Mouse (Mus musculus): Measurements from ENCODE around the gene Cdkn1b. TPM values are rescaled to one million over a fixed set of nuclear protein-coding genes. Genes with fewer than 3 reads are reported as not detected.

The Cdkn1b gene
- total and polyA plus RNA-seq, 2 experiments from 2014 or later: 26.3 to 44.7 TPM

- H3K4me2 ChIP-seq (ENCODE audit: low read depth, low read length): no peak overlapping the region
- H3K4me3 ChIP-seq (ENCODE audit: low read length): no peak overlapping the region
- no peak for TF ChIP-seq CTCF (IDR thresholded peaks at IDR 0.05; ENCODE audit: low read depth)
- no peaks in the 10 kb centered on the region for H3K36me3 ChIP-seq (ENCODE audit: insufficient read depth, low read length)
- H3K9ac ChIP-seq (replicated peaks; ENCODE audit: low read length): no peak overlapping the region
- 95% methylated on average over 3 of the region's 3 CpGs for WGBS
- DNase-seq (ENCODE audit: low spot score) (no peak), ATAC-seq (no peak)
- no peaks in the 10 kb centered on the region for H3K9me3 ChIP-seq (ENCODE audit: low read length)
- no peaks in the 10 kb centered on the region for H3K27me3 ChIP-seq (ENCODE audit: insufficient read depth, low read length)
- no peak overlapping the region for H3K27ac ChIP-seq
- H3K4me1 ChIP-seq (ENCODE audit: insufficient read depth, low read length): no peaks in the 10 kb centered on the region
Measured at GRCm38 (mm10) chr6:134949241-134949640, 29.0 kb downstream of the Cdkn1b start.

- Histone ChIP-seq H3K4me3 (ENCODE audit: low read length) (no peak overlapping the region), H3K27ac (no peak overlapping the region), H3K4me1 (ENCODE audit: insufficient read depth, low read length) (no peaks in the 10 kb centered on the region), H3K9me3 (ENCODE audit: low read length) (no peaks in the 10 kb centered on the region), H3K27me3 (ENCODE audit: insufficient read depth, low read length) (no peaks in the 10 kb centered on the region), H3K9ac (replicated peaks; ENCODE audit: low read length) (no peak overlapping the region), H3K36me3 (ENCODE audit: insufficient read depth, low read length) (no peaks in the 10 kb centered on the region), H3K4me2 (ENCODE audit: low read depth, low read length) (no peak overlapping the region)
- 90% methylated on average over 5 of the region's 5 CpGs for WGBS
- DNase-seq (ENCODE audit: low spot score) (no peak), ATAC-seq (no peak)
- TF ChIP-seq CTCF (IDR thresholded peaks at IDR 0.05; ENCODE audit: low read depth): no peak
Measured at GRCm38 (mm10) chr6:134951364-134951763, 31.2 kb downstream of the Cdkn1b start.

- H3K36me3 ChIP-seq (ENCODE audit: insufficient read depth, low read length): no peaks in the 10 kb centered on the region
- H3K27ac ChIP-seq: no peak overlapping the region; the same call in 1 of the 2 replicates
- TF ChIP-seq CTCF (IDR thresholded peaks at IDR 0.05; ENCODE audit: low read depth): no peak
- 36% methylated on average over 11 of the region's 11 CpGs for WGBS
- ATAC-seq (no peak), DNase-seq (ENCODE audit: low spot score) (peak; percentile 21)
- H3K4me2 ChIP-seq (ENCODE audit: low read depth, low read length): no peak overlapping the region
- H3K9ac ChIP-seq (replicated peaks; ENCODE audit: low read length): no peak overlapping the region
- H3K27me3 ChIP-seq (ENCODE audit: insufficient read depth, low read length): no peaks in the 10 kb centered on the region
- H3K4me3 ChIP-seq (ENCODE audit: low read length): no peak overlapping the region
- no peaks in the 10 kb centered on the region for H3K9me3 ChIP-seq (ENCODE audit: low read length)
- no peaks in the 10 kb centered on the region for H3K4me1 ChIP-seq (ENCODE audit: insufficient read depth, low read length)
Measured at GRCm38 (mm10) chr6:134953976-134954375, 33.8 kb downstream of the Cdkn1b start.

GRCm38 (mm10) chr6:134956388-134956787 is 36.2 kb downstream of the Cdkn1b start:
- H3K27me3 ChIP-seq (ENCODE audit: insufficient read depth, low read length): no peaks in the 10 kb centered on the region
- peak; percentile 27; the same call in 1 of the 2 replicates for TF ChIP-seq CTCF (IDR thresholded peaks at IDR 0.05; ENCODE audit: low read depth)
- no peak for ATAC-seq
- H3K4me3 ChIP-seq (ENCODE audit: low read length): no peak overlapping the region
- DNase-seq (ENCODE audit: low spot score): no peak
- no peaks in the 10 kb centered on the region for H3K4me1 ChIP-seq (ENCODE audit: insufficient read depth, low read length)
- no peak overlapping the region for H3K9ac ChIP-seq (replicated peaks; ENCODE audit: low read length)
- WGBS: 91% methylated on average over 4 of the region's 4 CpGs
- no peaks in the 10 kb centered on the region for H3K36me3 ChIP-seq (ENCODE audit: insufficient read depth, low read length)
- no peak overlapping the region for H3K27ac ChIP-seq
- H3K4me2 ChIP-seq (ENCODE audit: low read depth, low read length): no peak overlapping the region
- no peaks in the 10 kb centered on the region for H3K9me3 ChIP-seq (ENCODE audit: low read length)

- Histone ChIP-seq H3K9ac (replicated peaks; ENCODE audit: low read length) (no peak overlapping the region), H3K27me3 (ENCODE audit: insufficient read depth, low read length) (no peaks in the 10 kb centered on the region), H3K4me1 (ENCODE audit: insufficient read depth, low read length) (no peaks in the 10 kb centered on the region), H3K9me3 (ENCODE audit: low read length) (no peaks in the 10 kb centered on the region), H3K27ac (no peak overlapping the region), H3K36me3 (ENCODE audit: insufficient read depth, low read length) (no peaks in the 10 kb centered on the region), H3K4me3 (ENCODE audit: low read length) (no peak overlapping the region), H3K4me2 (ENCODE audit: low read depth, low read length) (no peak overlapping the region)
- WGBS: 56% methylated on average over 5 of the region's 5 CpGs
- ATAC-seq: no peak
- no peak for DNase-seq (ENCODE audit: low spot score)
- TF ChIP-seq CTCF (IDR thresholded peaks at IDR 0.05; ENCODE audit: low read depth): no peak
Measured at GRCm38 (mm10) chr6:134961286-134961685, 41.1 kb downstream of the Cdkn1b start.

- DNase-seq (ENCODE audit: low spot score) (no peak), ATAC-seq (no peak)
- H3K9me3 ChIP-seq (ENCODE audit: low read length): no peaks in the 10 kb centered on the region
- H3K4me1 ChIP-seq (ENCODE audit: insufficient read depth, low read length): no peaks in the 10 kb centered on the region
- no peaks in the 10 kb centered on the region for H3K27me3 ChIP-seq (ENCODE audit: insufficient read depth, low read length)
- no peak overlapping the region for H3K4me3 ChIP-seq (ENCODE audit: low read length)
- no peak overlapping the region for H3K4me2 ChIP-seq (ENCODE audit: low read depth, low read length)
- no peaks in the 10 kb centered on the region for H3K36me3 ChIP-seq (ENCODE audit: insufficient read depth, low read length)
- 40% methylated on average over 9 of the region's 9 CpGs for WGBS
- no peak overlapping the region for H3K9ac ChIP-seq (replicated peaks; ENCODE audit: low read length)
- TF ChIP-seq CTCF (IDR thresholded peaks at IDR 0.05; ENCODE audit: low read depth): no peak
- H3K27ac ChIP-seq: no peak overlapping the region
Measured at GRCm38 (mm10) chr6:134961858-134962517, 41.8 kb downstream of the Cdkn1b start.

GRCm38 (mm10) chr6:134962518-134962893 is 42.3 kb downstream of the Cdkn1b start:
- Histone ChIP-seq H3K27ac (no peak overlapping the region), H3K4me1 (ENCODE audit: insufficient read depth, low read length) (no peaks in the 10 kb centered on the region), H3K9ac (replicated peaks; ENCODE audit: low read length) (no peak overlapping the region), H3K4me2 (ENCODE audit: low read depth, low read length) (no peak overlapping the region), H3K9me3 (ENCODE audit: low read length) (no peaks in the 10 kb centered on the region), H3K36me3 (ENCODE audit: insufficient read depth, low read length) (no peaks in the 10 kb centered on the region), H3K27me3 (ENCODE audit: insufficient read depth, low read length) (no peaks in the 10 kb centered on the region), H3K4me3 (ENCODE audit: low read length) (no peak overlapping the region)
- TF ChIP-seq CTCF (IDR thresholded peaks at IDR 0.05; ENCODE audit: low read depth): no peak
- DNase-seq (ENCODE audit: low spot score) (no peak), ATAC-seq (0 out of 2 replicates have a peak, but pooled peaks have one; percentile 38)
- 40% methylated on average over 5 of the region's 5 CpGs for WGBS

Measured in hindbrain, postnatal 0 days (tissue).